Mouse (Mus musculus) liver, adult (tissue): ENCODE measurements around the gene Rnf169.

ENCODE experiments used
- GATA4 ChIP-seq: IDR thresholded peaks from 2 replicates; pipeline ENCODE4 v1.6.1; 2014; ENCODE audit warnings: mild to moderate bottlenecking, low read length; ENCODE audit not compliant: insufficient replicate concordance

Rnf169 gene

GRCm38 (mm10) chr7:99965020-99965841 is 15.0 kb downstream of the Rnf169 start:
- TF ChIP-seq GATA4: no peak

GRCm38 (mm10) chr7:99963237-99963860 is 16.9 kb downstream of the Rnf169 start:
- TF ChIP-seq GATA4: no peak

GRCm38 (mm10) chr7:99962536-99963236 is 17.6 kb downstream of the Rnf169 start:
- TF ChIP-seq GATA4: peak; percentile 98

- TF ChIP-seq GATA4: no peak
Observed at GRCm38 (mm10) chr7:99961518-99961917, 18.7 kb downstream of the Rnf169 start.

GRCm38 (mm10) chr7:99957226-99957965 is 22.9 kb downstream of the Rnf169 start:
- no peak for TF ChIP-seq GATA4

- no peak for TF ChIP-seq GATA4
Observed at GRCm38 (mm10) chr7:99956095-99956494, 24.2 kb downstream of the Rnf169 start.

GRCm38 (mm10) chr7:99954212-99954611 is 26.0 kb downstream of the Rnf169 start:
- no peak for TF ChIP-seq GATA4

GRCm38 (mm10) chr7:99953442-99954098 is 26.7 kb downstream of the Rnf169 start:
- TF ChIP-seq GATA4: no peak

GRCm38 (mm10) chr7:99947329-99947728 is 32.9 kb downstream of the Rnf169 start:
- TF ChIP-seq GATA4: no peak

GRCm38 (mm10) chr7:99946356-99946755 is 33.9 kb downstream of the Rnf169 start:
- no peak for TF ChIP-seq GATA4

GRCm38 (mm10) chr7:99945939-99946338 is 34.3 kb downstream of the Rnf169 start:
- no peak for TF ChIP-seq GATA4

GRCm38 (mm10) chr7:99944520-99944919 is 35.7 kb downstream of the Rnf169 start:
- no peak for TF ChIP-seq GATA4

- TF ChIP-seq GATA4: no peak
Observed at GRCm38 (mm10) chr7:99940669-99941068, 39.6 kb downstream of the Rnf169 start.

GRCm38 (mm10) chr7:99935758-99936157 is 44.5 kb downstream of the Rnf169 start:
- no peak for TF ChIP-seq GATA4
